Mouse (Mus musculus) lung, postnatal 0 days (tissue): Measurements from ENCODE around the gene Gimap5.

Experiments used
- CTCF ChIP-seq: IDR thresholded peaks from 2 replicates; pipeline ENCODE4 v1.5.1; 2016; ENCODE audit warnings: antibody characterized with exemption, mild to moderate bottlenecking
- EP300 ChIP-seq: IDR thresholded peaks from 2 replicates; pipeline ENCODE4 v1.6.1; 2016; ENCODE audit warnings: antibody characterized with exemption, mild to moderate bottlenecking, control low read depth

DNA sequence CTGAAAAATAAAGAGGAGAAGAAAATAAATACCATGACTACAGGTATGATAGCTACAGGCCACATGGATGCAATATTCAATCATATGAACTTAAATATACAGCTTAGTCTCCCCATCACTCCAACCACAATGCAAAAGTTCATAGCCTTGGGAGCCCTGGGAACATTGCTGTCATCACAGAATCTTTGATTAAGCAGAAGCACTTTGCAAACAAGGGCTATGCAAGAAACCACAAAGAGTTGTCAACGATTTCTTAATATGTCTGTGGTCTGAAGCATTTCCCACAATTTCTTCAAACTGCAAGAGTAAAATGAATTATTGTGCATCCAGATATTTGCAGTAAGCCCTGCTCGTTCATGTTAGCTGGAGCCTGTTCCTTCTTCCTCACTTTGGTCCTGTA is 8.9 kb upstream of the Gimap5 start:
- TF ChIP-seq EP300 (no peak), CTCF (no peak)
